Comparison of ENCODE assay signal across 13 mouse cellular contexts in the genomic region with DNA sequence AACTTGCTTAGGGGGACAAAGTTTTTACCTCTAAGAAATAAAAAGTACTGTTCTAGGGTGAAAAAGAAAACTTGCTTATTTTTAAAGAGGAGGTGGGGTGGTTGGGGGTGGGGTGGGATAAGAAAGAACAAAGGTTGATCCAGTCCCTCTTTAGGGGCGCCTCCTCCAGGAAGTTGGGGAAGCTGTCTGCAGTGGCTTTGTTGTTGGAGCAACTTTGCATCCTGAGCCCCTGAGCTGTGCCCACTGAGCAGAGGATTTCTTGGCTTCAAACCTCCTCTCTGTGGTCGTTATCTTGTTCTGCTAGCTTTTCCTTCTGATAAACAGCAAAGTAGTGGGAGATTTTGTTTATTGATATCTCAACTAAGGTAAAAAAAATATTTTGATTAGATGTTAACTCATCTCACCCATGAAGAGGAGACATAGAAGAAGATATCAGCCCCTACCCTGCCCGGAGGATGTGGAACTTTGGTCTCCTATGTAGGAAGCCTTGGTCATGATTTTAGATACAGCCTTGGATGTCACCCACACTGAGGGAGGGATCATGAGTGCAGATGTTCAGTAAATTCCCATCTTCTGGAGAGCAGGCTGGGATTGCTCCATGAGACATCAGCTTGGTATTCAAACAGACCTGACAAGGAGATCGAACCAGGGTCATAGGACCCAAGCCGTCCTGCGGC.
"Had no signal": no experiment of that assay in that cellular context is flagged by ENCODE, and none has a peak within 500 bp of the region (broad histone marks: within the 10 kb centered on the region; RNA-seq: fewer than 3 reads in every experiment).

No protein-coding gene starts in this region.

- H3K4me1 ChIP-seq: liver, embryonic 13.5 days; lung, embryonic 15.5 days; megakaryocyte, embryonic 14.5 days; midbrain, embryonic 13.5 days; neural tube, embryonic 13.5 days had no signal

- DNase-seq: kidney, adult 2 months; kidney, postnatal 36 days; liver, embryonic 13.5 days; right cerebral cortex, adult 18-20 months; right cerebral cortex, postnatal 14 days; right cerebral cortex, postnatal 4 days; thymus, postnatal 25 days had no signal

- H3K4me3 ChIP-seq: liver, embryonic 13.5 days; lung, embryonic 15.5 days; megakaryocyte, embryonic 14.5 days; midbrain, embryonic 10.5 days; midbrain, embryonic 13.5 days; myocyte; neural tube, embryonic 13.5 days had no signal
